Mouse (Mus musculus): ENCODE data around the gene Jchain.

The Jchain gene

GRCm38 (mm10) chr5:88519232-88519631 is 8.5 kb downstream of the Jchain start:
- no peak for DNase-seq

GRCm38 (mm10) chr5:88508990-88509389 is 18.7 kb downstream of the Jchain start:
- DNase-seq = no peak

DNA sequence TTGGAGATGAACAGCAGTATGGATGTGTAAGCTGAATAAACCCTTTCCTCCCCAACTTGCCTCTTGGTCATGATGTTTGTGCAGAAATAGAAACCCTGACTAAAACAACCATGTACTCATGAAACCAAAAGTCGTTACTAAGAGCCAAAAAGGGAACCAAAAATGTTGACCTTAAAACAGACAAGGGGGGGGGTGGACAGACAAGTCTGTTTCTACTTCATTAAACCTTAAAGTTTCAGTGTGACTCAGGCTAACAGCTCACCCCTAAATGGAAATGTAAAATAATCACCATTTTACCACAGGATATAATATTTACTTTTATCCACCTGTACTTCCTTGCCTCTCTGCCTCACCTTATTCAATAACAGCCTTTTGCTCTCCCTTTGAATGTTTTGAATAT is 19.1 kb downstream of the Jchain start:
- DNase-seq = no peak

DNA sequence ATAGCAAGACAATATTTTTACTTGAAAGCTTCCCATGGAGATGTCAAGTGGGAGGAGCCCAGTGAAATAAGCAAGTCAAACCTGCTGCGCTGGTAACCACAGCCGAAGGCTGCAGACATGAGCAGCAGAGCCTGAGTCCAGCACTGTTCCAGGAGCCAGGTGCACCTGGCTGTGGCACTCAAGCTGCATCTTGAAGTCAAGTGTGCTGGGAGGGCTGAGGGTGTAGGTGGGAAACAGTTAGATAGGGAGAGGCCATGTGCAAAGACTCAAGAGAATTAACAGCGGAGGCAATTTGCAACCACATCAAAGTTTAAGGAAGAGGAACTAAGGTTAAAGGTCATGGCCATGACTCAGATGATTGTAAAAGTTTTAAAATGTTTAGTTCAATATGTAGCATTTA is 27.9 kb downstream of the Jchain start:
- DNase-seq = no peak

DNA sequence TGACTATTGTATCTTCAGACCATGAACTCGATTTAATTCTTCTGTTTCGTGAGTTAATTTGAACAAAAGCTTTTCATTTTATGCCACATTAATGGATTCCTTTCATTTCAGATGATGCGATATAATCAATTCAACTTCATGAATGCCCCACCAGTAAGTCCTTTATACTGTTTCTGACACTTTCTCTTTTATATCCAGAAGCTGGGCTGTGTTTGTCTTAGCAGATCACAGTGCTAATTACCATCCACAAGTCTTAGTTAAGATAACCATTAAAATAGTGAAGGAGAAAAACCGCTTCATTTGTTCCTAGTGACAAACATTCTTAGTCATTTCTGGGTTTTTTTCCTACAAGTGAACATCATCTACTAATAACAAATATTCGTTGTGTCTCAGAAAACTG is 36.6 kb downstream of the Jchain start:
- DNase-seq = no peak

DNA sequence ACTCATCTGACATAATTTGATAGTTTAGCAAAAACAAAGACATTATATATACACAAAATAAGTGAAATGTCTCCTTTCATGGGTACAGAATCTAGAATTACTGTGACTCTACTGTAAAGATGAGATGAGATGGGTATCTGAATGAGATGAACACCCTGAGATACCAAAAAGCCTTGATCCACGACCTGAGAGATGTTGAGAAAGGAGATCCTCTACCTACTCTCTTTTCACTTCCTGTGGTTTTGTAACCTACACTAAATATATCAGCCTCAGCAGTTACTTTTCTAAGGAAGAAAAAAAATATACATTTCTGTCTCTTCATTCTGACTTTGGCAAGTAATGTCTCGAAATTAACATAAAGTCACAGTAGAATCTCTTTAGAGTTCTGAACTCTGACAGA is 38.7 kb downstream of the Jchain start:
- no peak for DNase-seq

DNA sequence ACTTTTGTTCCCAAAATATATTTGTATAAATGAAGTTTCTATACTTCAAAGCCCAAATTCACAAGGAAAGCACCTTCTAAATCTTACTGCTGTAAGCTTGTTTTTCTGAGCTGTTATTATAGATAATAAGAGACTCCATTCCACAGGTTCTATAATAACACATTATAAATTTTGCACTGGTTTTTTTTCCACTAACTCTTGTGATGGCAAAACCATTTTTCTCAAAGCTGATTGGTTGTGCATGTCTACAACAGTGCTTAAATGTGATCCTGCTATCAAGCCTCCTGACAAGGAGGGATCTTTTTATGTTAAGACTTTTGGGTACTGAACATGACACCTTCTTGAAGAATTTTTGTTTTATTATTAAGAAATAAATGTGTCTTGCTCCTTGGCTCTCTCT is 40.0 kb downstream of the Jchain start, which contains the start of gene Enam:
TSS of gene Enam (plus strand) at position 301 of the 400 bp plus-strand sequence.
- DNase-seq = no peak
